ENCODE assay signal across 9 mouse cellular contexts in genomic region chr3:36835525-36836203, GRCm38 (mm10). TPM values are rescaled to one million over a fixed set of nuclear protein-coding genes. Genes with fewer than 3 reads are reported as not detected.
DNase-seq lines count a peak whose midpoint lies in the region; ATAC-seq lines count a peak whose summit lies in the region.
"Had no signal": no experiment of that assay in that cellular context is flagged by ENCODE, and none has a peak within 500 bp of the region (broad histone marks: within the 10 kb centered on the region; RNA-seq: fewer than 3 reads in every experiment).

No protein-coding gene starts in this region.

- peak; percentile 6 for DNase-seq in left cerebral cortex, adult 11 months (ENCODE audit: low spot score)
- no peak for DNase-seq in left cerebral cortex, adult 8-10 months (ENCODE audit: low spot score in 2 of 2)
- DNase-seq in embryo, embryonic 10 days (ENCODE audit: low spot score), result peak; percentile 77
- DNase-seq in forelimb bud, embryonic 11.5 days (ENCODE audit: low read depth, low spot score), result peak; percentile 13
- peak; percentile 62 for DNase-seq in kidney, postnatal 10 days
- DNase-seq in urinary bladder, adult 2 months (ENCODE audit: low spot score), result no peak
- no peak for DNase-seq in spleen, postnatal 10 days (ENCODE audit: low spot score in 2 of 2)

- 25% methylated on average over 18 of the region's 18 CpGs for WGBS in midbrain, embryonic 13.5 days

- peak overlapping the region; percentile 39 for H3K4me2 ChIP-seq in midbrain, embryonic 13.5 days (replicated peaks)

- no peaks in the 10 kb centered on the region for H3K9me3 ChIP-seq in midbrain, embryonic 13.5 days

- H3K36me3 ChIP-seq in midbrain, embryonic 13.5 days, result no peaks in the 10 kb centered on the region

- H3K4me1 ChIP-seq in midbrain, embryonic 13.5 days (replicated peaks), result peaks cover 5% of the 10 kb centered on the region; the same call in 1 of the 2 replicates

- peak overlapping the region; percentile 12; the same call in 1 of the 2 replicates for H3K4me3 ChIP-seq in midbrain, embryonic 13.5 days (replicated peaks)

- no peak overlapping the region for H3K27ac ChIP-seq in midbrain, embryonic 13.5 days
- H3K27ac ChIP-seq: liver, embryonic 14.5 days had no signal

- no peak overlapping the region for H3K9ac ChIP-seq in midbrain, embryonic 13.5 days (replicated peaks)
- H3K9ac ChIP-seq: liver, embryonic 14.5 days had no signal

- ATAC-seq in midbrain, embryonic 13.5 days, result peak; percentile 74

- H3K27me3 ChIP-seq in midbrain, embryonic 13.5 days, result no peaks in the 10 kb centered on the region

RNA-seq across cellular contexts. Expression of gene 4932438A13Rik, which starts 27.2 kb away (rescaled TPM):
- total RNA-seq in left cerebral cortex, adult 8-10 months (2022), result 100 to 1,000 TPM in 3 of 4 experiments, 10 to 100 TPM in 1; 98.9 to 128 (median 113) TPM
- 57.1 and 60.4 TPM in 2 replicates for polyA plus RNA-seq in midbrain, embryonic 13.5 days (2015; fragmentation: Nextera tagmentation; extraction: Ambion mirVana)
- polyA plus RNA-seq in urinary bladder, adult 2 months (2012; rRNA removed), result 27.1 and 29.6 TPM in 2 replicates

Comparison
In these comparisons a context has a peak if more than half of its experiments do, and no peak if none do; other contexts are left out.
1. DNase-seq: peak in left cerebral cortex, adult 11 months (single experiment), embryo, embryonic 10 days (single experiment), forelimb bud, embryonic 11.5 days (single experiment) and kidney, postnatal 10 days (single experiment); none in left cerebral cortex, adult 8-10 months (0 of 2), urinary bladder, adult 2 months (single experiment) and spleen, postnatal 10 days (0 of 2).